Mouse (Mus musculus) MEL (cell line): ENCODE data around the gene Smad1. TPM values are rescaled to one million over a fixed set of nuclear protein-coding genes. Genes with fewer than 3 reads are reported as not detected.

Experiments
- DNase-seq: peaks from one replicate; pipeline ENCODE4 v3.0.0; 2011; ENCODE audit warnings: low read depth, low spot score
- H3K27ac ChIP-seq: 2 replicates; pipeline ENCODE4 v1.5.1; 2012; ENCODE audit warnings: low read depth, mild to moderate bottlenecking, control low read depth, low read length, moderate library complexity; ENCODE audit not compliant: control insufficient read depth
- H3K27me3 ChIP-seq, 2 experiments: fragments of 150-350 bp in 1 of 2; sonication (generic) in 1 of 2; 2 replicates each; pipeline ENCODE4 v1.6.1; 2012; ENCODE audit warnings: low read length in 2 of 2, mild to moderate bottlenecking in 2 of 2, improper control_type of control experiment in 1 of 2, moderate library complexity in 1 of 2; ENCODE audit not compliant: insufficient read depth in 2 of 2, control insufficient read depth in 1 of 2
- H3K36me3 ChIP-seq, 2 experiments: 2 replicates each; pipeline ENCODE4 v1.6.1; 2012 to 2014; ENCODE audit warnings: low read length in 2 of 2, improper control_type of control experiment in 1 of 2, inconsistent platforms in 1 of 2, mild to moderate bottlenecking in 1 of 2; ENCODE audit not compliant: insufficient read depth in 2 of 2, control insufficient read depth in 1 of 2
- H3K4me1 ChIP-seq, 2 experiments: fragments of 150-350 bp in 1 of 2; sonication (generic) in 1 of 2; 2 replicates each; pipeline ENCODE4 v1.6.1; 2012; ENCODE audit warnings: low read length in 2 of 2, improper control_type of control experiment in 1 of 2, mild to moderate bottlenecking in 1 of 2; ENCODE audit not compliant: insufficient read depth in 2 of 2, control insufficient read depth in 1 of 2
- H3K4me3 ChIP-seq, 2 experiments: fragments of 150-350 bp in 1 of 2; sonication (generic) in 1 of 2; 2 replicates each; pipeline ENCODE4 v1.5.1; 2012; ENCODE audit warnings: low read depth in 2 of 2, low read length in 2 of 2, mild to moderate bottlenecking in 2 of 2, moderate library complexity in 2 of 2, control low read depth in 1 of 2, improper control_type of control experiment in 1 of 2; ENCODE audit not compliant: control insufficient read depth in 1 of 2, insufficient read depth in 1 of 2
- H3K79me2 ChIP-seq: 2 replicates; pipeline ENCODE4 v1.6.1; 2012; ENCODE audit warnings: mild to moderate bottlenecking, low read length, moderate library complexity; ENCODE audit not compliant: control insufficient read depth, poor library complexity, insufficient read depth
- H3K9ac ChIP-seq: 2 replicates; pipeline ENCODE4 v1.6.1; 2012; ENCODE audit warnings: low read depth, mild to moderate bottlenecking, control low read depth, low read length, moderate library complexity; ENCODE audit not compliant: control insufficient read depth, poor library complexity, severe bottlenecking
- H3K9me3 ChIP-seq: fragments of 150-350 bp; sonication (generic); replicated peaks from 2 replicates; pipeline ENCODE4 v1.6.1; 2012; ENCODE audit warnings: mild to moderate bottlenecking, low read length, improper control_type of control experiment, moderate library complexity; ENCODE audit not compliant: insufficient read depth
- CHD1 ChIP-seq: IDR thresholded peaks from 2 replicates; pipeline ENCODE4 v1.6.1; 2012; ENCODE audit warnings: low read depth, mild to moderate bottlenecking, inconsistent platforms, low read length, improper control_type of control experiment
- CHD2 ChIP-seq: IDR thresholded peaks from 2 replicates; pipeline ENCODE4 v1.6.1; 2011; ENCODE audit warnings: low read length, improper control_type of control experiment
- CTCF ChIP-seq, 3 experiments: IDR thresholded peaks in 2 of 3; conservative IDR thresholded peaks in 1 of 3; 2 replicates each; pipeline ENCODE4 v1.5.1; 2011 to 2012; ENCODE audit warnings: low read length in 3 of 3, low read depth in 2 of 3, mild to moderate bottlenecking in 2 of 3, improper control_type of control experiment in 1 of 3, inconsistent platforms in 1 of 3, mixed read lengths in 1 of 3, moderate library complexity in 1 of 3; ENCODE audit not compliant: control insufficient read depth in 1 of 3, insufficient read depth in 1 of 3, poor library complexity in 1 of 3, severe bottlenecking in 1 of 3
- E2F4 ChIP-seq: IDR thresholded peaks from 2 replicates; pipeline ENCODE4 v1.6.1; 2011; ENCODE audit warnings: low read depth, low read length, improper control_type of control experiment, borderline replicate concordance
- EP300 ChIP-seq, 2 experiments: IDR thresholded peaks; 2 replicates each; pipeline ENCODE4 v1.6.1; 2011; ENCODE audit warnings: improper control_type of control experiment in 2 of 2, low read length in 2 of 2, low read depth in 1 of 2, mild to moderate bottlenecking in 1 of 2
- ETS1 ChIP-seq: IDR thresholded peaks from 2 replicates; pipeline ENCODE4 v1.6.1; 2012; ENCODE audit warnings: low read depth, mild to moderate bottlenecking, inconsistent platforms, low read length, improper control_type of control experiment, moderate library complexity
- GATA1 ChIP-seq: IDR thresholded peaks from 2 replicates; pipeline ENCODE4 v1.6.1; 2011; ENCODE audit warnings: low read depth, low read length, improper control_type of control experiment
- JUND ChIP-seq: IDR thresholded peaks from 2 replicates; pipeline ENCODE4 v1.6.1; 2011; ENCODE audit warnings: low read depth, mild to moderate bottlenecking, improper control_type of control experiment, low read length
- KAT2A ChIP-seq: conservative IDR thresholded peaks from 2 replicates; pipeline ENCODE4 v1.6.1; 2012; ENCODE audit warnings: low read depth, low read length, improper control_type of control experiment, inconsistent platforms
- MAFK ChIP-seq: IDR thresholded peaks from 2 replicates; pipeline ENCODE4 v1.6.1; 2011; ENCODE audit warnings: low read depth, mild to moderate bottlenecking, low read length, improper control_type of control experiment, borderline replicate concordance
- MAX ChIP-seq: IDR thresholded peaks from 2 replicates; pipeline ENCODE4 v1.6.1; 2011; ENCODE audit warnings: low read length, improper control_type of control experiment
- MAZ ChIP-seq: IDR thresholded peaks from 2 replicates; pipeline ENCODE4 v1.6.1; 2012; ENCODE audit warnings: low read depth, mild to moderate bottlenecking, inconsistent platforms, low read length, improper control_type of control experiment
- MEF2A ChIP-seq: IDR thresholded peaks from 2 replicates; pipeline ENCODE4 v1.6.1; 2014; ENCODE audit warnings: low read depth, mild to moderate bottlenecking, inconsistent platforms, low read length, improper control_type of control experiment; ENCODE audit not compliant: poor library complexity, insufficient replicate concordance, severe bottlenecking; ENCODE audit errors: extremely low read depth
- MYC ChIP-seq: IDR thresholded peaks from 2 replicates; pipeline ENCODE4 v1.6.1; 2011; ENCODE audit warnings: low read depth, mild to moderate bottlenecking, low read length, improper control_type of control experiment, moderate library complexity
- POLR2A ChIP-seq, 2 experiments: IDR thresholded peaks; 2 replicates each; pipeline ENCODE4 v1.6.1; 2011 to 2012; ENCODE audit warnings: low read length in 2 of 2, mild to moderate bottlenecking in 2 of 2, control low read depth in 1 of 2, improper control_type of control experiment in 1 of 2, low read depth in 1 of 2, moderate library complexity in 1 of 2; ENCODE audit not compliant: control insufficient read depth in 1 of 2, insufficient read depth in 1 of 2, poor library complexity in 1 of 2
- POLR2AphosphoS5 ChIP-seq: IDR thresholded peaks from 2 replicates; pipeline ENCODE4 v1.6.1; 2012; ENCODE audit warnings: low read depth, borderline replicate concordance, mild to moderate bottlenecking, inconsistent platforms, low read length, moderate library complexity, mixed read lengths
- RCOR1 ChIP-seq: IDR thresholded peaks from 2 replicates; pipeline ENCODE4 v1.6.1; 2012; ENCODE audit warnings: low read depth, mild to moderate bottlenecking, inconsistent platforms, low read length, improper control_type of control experiment
- SIN3A ChIP-seq: IDR thresholded peaks from 2 replicates; pipeline ENCODE4 v1.6.1; 2012; ENCODE audit warnings: low read length, improper control_type of control experiment, inconsistent platforms
- SMC3 ChIP-seq: IDR thresholded peaks from 2 replicates; pipeline ENCODE4 v1.6.1; 2011; ENCODE audit warnings: low read depth, low read length, improper control_type of control experiment
- TAL1 ChIP-seq: IDR thresholded peaks from 2 replicates; pipeline ENCODE4 v1.6.1; 2012; ENCODE audit warnings: mild to moderate bottlenecking, inconsistent platforms, low read length, moderate library complexity, mixed read lengths
- TBP ChIP-seq: IDR thresholded peaks from 2 replicates; pipeline ENCODE4 v1.8.0; 2011; ENCODE audit warnings: low read depth, low read length, improper control_type of control experiment
- TCF12 ChIP-seq: IDR thresholded peaks from 2 replicates; pipeline ENCODE4 v1.6.1; 2014; ENCODE audit warnings: low read depth, mild to moderate bottlenecking, inconsistent platforms, low read length, improper control_type of control experiment, moderate library complexity
- USF2 ChIP-seq, 2 experiments: IDR thresholded peaks; 2 replicates each; pipeline ENCODE4 v1.6.1; 2011 to 2012; ENCODE audit warnings: improper control_type of control experiment in 2 of 2, low read length in 2 of 2, borderline replicate concordance in 1 of 2, inconsistent platforms in 1 of 2, low read depth in 1 of 2, mild to moderate bottlenecking in 1 of 2; ENCODE audit not compliant: insufficient read depth in 1 of 2
- ZKSCAN1 ChIP-seq: IDR thresholded peaks from 2 replicates; pipeline ENCODE4 v1.6.1; 2012; ENCODE audit warnings: low read depth, mild to moderate bottlenecking, inconsistent platforms, low read length, improper control_type of control experiment, moderate library complexity
- ZMIZ1 ChIP-seq: IDR thresholded peaks from 2 replicates; pipeline ENCODE4 v1.6.1; 2012; ENCODE audit warnings: low read depth, mild to moderate bottlenecking, inconsistent platforms, low read length, improper control_type of control experiment, moderate library complexity
- ZNF384 ChIP-seq: IDR thresholded peaks from 2 replicates; pipeline ENCODE4 v1.6.1; 2012; ENCODE audit warnings: low read depth, mild to moderate bottlenecking, inconsistent platforms, low read length, improper control_type of control experiment
- polyA plus RNA-seq, 2 experiments: library from polyadenylated mRNA; stranded (reverse) in 1 of 2; unstranded in 1 of 2; fragments of >175 nt in 1 of 2; fragments of >200 nt in 1 of 2; gene quantifications; 2 replicates each; pipeline versions ENCODE4 v1.2.1 to v1.2.4; 2012; ENCODE audit warnings: low replicate concordance in 2 of 2, low read depth in 1 of 2; ENCODE audit not compliant: insufficient read length in 2 of 2, insufficient read depth in 1 of 2, missing spikeins in 1 of 2
- total RNA-seq: library from RNA; depleted of rRNA; stranded (reverse); fragments of 300-350 nt; gene quantifications from 2 replicates; pipeline ENCODE4 v1.2.3, GENCODE M21; 2012

Smad1 gene
- total and polyA plus RNA-seq, 3 experiments: 1.3 to 2.0 TPM; not detected in 1

GRCm38 (mm10) chr8:79310801-79311200 is 88.5 kb downstream of the Smad1 start:
- no peak overlapping the region for H3K27ac ChIP-seq
- no peaks in the 10 kb centered on the region for H3K79me2 ChIP-seq
- no peaks in the 10 kb centered on the region for H3K9me3 ChIP-seq
- H3K4me1 ChIP-seq: 0 out of 4 replicates have a peak, but pooled peaks cover 0 to 2% of the 10 kb centered on the region in 2 experiments
- no peaks in the 10 kb centered on the region for H3K36me3 ChIP-seq
- H3K27me3 ChIP-seq: no peaks in the 10 kb centered on the region
- no peak for TF ChIP-seq ZNF384
- TF ChIP-seq MAX: no peak
- no peak for TF ChIP-seq JUND
- TF ChIP-seq GATA1: no peak
- no peak for TF ChIP-seq MYC
- TF ChIP-seq TAL1: no peak
- TF ChIP-seq POLR2A (IDR thresholded peaks at IDR 0.05; ENCODE audit: control insufficient read depth in 1 of 2, insufficient read depth in 1 of 2, low read depth in 1 of 2, low read length in 2 of 2, poor library complexity in 1 of 2): no peak
- TF ChIP-seq KAT2A: no peak
- TF ChIP-seq ZMIZ1: no peak
- no peak for TF ChIP-seq RCOR1
- TF ChIP-seq MEF2A: no peak
- no peak for TF ChIP-seq SIN3A
- TF ChIP-seq, all 39 proteins: peak for 0
- H3K9ac ChIP-seq: no peak overlapping the region
- no peak for DNase-seq
- H3K4me3 ChIP-seq: no peak overlapping the region

GRCm38 (mm10) chr8:79305941-79306340 is 93.4 kb downstream of the Smad1 start:
- Histone ChIP-seq H3K36me3 (no peaks in the 10 kb centered on the region), H3K4me3 (no peak overlapping the region), H3K9ac (no peak overlapping the region), H3K4me1 (no peaks in the 10 kb centered on the region), H3K79me2 (no peaks in the 10 kb centered on the region), H3K27me3 (no peaks in the 10 kb centered on the region), H3K9me3 (no peaks in the 10 kb centered on the region), H3K27ac (no peak overlapping the region)
- TF ChIP-seq E2F4: no peak
- no peak for TF ChIP-seq EP300 (IDR thresholded peaks at IDR 0.05; ENCODE audit: low read depth in 1 of 2, low read length in 2 of 2)
- no peak for TF ChIP-seq MAX
- TF ChIP-seq CHD1: no peak
- DNase-seq: no peak

- H3K9me3 ChIP-seq: no peaks in the 10 kb centered on the region
- H3K4me3 ChIP-seq: no peak overlapping the region
- H3K27ac ChIP-seq: no peak overlapping the region
- H3K4me1 ChIP-seq: no peaks in the 10 kb centered on the region
- DNase-seq: no peak
- H3K79me2 ChIP-seq: no peaks in the 10 kb centered on the region
- H3K27me3 ChIP-seq: no peaks in the 10 kb centered on the region
- no peak for TF ChIP-seq ETS1
- no peak for TF ChIP-seq CTCF (IDR thresholded peaks at IDR 0.05 in 2 of 3, conservative IDR thresholded peaks at IDR 0.05 in 1 of 3; ENCODE audit: control insufficient read depth in 1 of 3, insufficient read depth in 1 of 3, low read depth in 2 of 3, low read length in 3 of 3, poor library complexity in 1 of 3, severe bottlenecking in 1 of 3)
- no peak for TF ChIP-seq ZMIZ1
- TF ChIP-seq MYC: no peak
- no peak for TF ChIP-seq SMC3
- no peak for TF ChIP-seq MAZ
- TF ChIP-seq ZKSCAN1: no peak
- no peak for TF ChIP-seq MAFK
- no peak for TF ChIP-seq MAX
- no peak for TF ChIP-seq POLR2AphosphoS5
- no peak for TF ChIP-seq TBP
- TF ChIP-seq USF2 (IDR thresholded peaks at IDR 0.05; ENCODE audit: borderline replicate concordance in 1 of 2, insufficient read depth in 1 of 2, low read depth in 1 of 2, low read length in 2 of 2): no peak
- no peak for TF ChIP-seq EP300 (IDR thresholded peaks at IDR 0.05; ENCODE audit: low read depth in 1 of 2, low read length in 2 of 2)
- no peak for TF ChIP-seq CHD2
- no peak for TF ChIP-seq TCF12
- no peak for TF ChIP-seq CHD1
- no peaks in the 10 kb centered on the region for H3K36me3 ChIP-seq
- no peak overlapping the region for H3K9ac ChIP-seq
These were observed 97.8 kb downstream of the Smad1 start for GRCm38 (mm10) chr8:79301548-79301947.
